Mouse (Mus musculus): ENCODE data around the gene Cnih2. TPM values are rescaled to one million over a fixed set of nuclear protein-coding genes. Genes with fewer than 3 reads are reported as not detected.

The Cnih2 gene
- polyA plus RNA-seq, 1 experiment = 3.7 TPM

GRCm38 (mm10) chr19:5062041-5062440 lies 36.3 kb downstream of the Cnih2 start:
- no peak overlapping the region for H3K4me3 ChIP-seq (ENCODE audit: control insufficient read depth, insufficient read depth, low read length)
- TF ChIP-seq POLR2A (IDR thresholded peaks at IDR 0.05; ENCODE audit: control insufficient read depth, extremely low read depth, insufficient read depth, low read length, poor library complexity) (no peak), CTCF (IDR thresholded peaks at IDR 0.05; ENCODE audit: borderline replicate concordance, control insufficient read depth, extremely low read depth, insufficient read depth, low read length, poor library complexity) (no peak)
- peaks cover 13% of the 10 kb centered on the region for H3K4me1 ChIP-seq (replicated peaks; ENCODE audit: control insufficient read depth, insufficient read depth, low read length)
- H3K27ac ChIP-seq (ENCODE audit: control insufficient read depth, insufficient read depth, low read length) = no peak overlapping the region
- 87% methylated on average over 5 of the region's 5 CpGs for whole genome bisulfite sequencing
- H3K27me3 ChIP-seq (ENCODE audit: control insufficient read depth, insufficient read depth, low read length) = no peaks in the 10 kb centered on the region; the same call in 1 of the 2 replicates
- no peak for DNase-seq
- no peaks in the 10 kb centered on the region for H3K36me3 ChIP-seq (ENCODE audit: control insufficient read depth, insufficient read depth, low read length)

- Histone ChIP-seq H3K27me3 (ENCODE audit: control insufficient read depth, insufficient read depth, low read length) (no peaks in the 10 kb centered on the region), H3K4me1 (replicated peaks; ENCODE audit: control insufficient read depth, insufficient read depth, low read length) (peaks cover 13% of the 10 kb centered on the region), H3K4me3 (ENCODE audit: control insufficient read depth, insufficient read depth, low read length) (no peak overlapping the region), H3K27ac (ENCODE audit: control insufficient read depth, insufficient read depth, low read length) (no peak overlapping the region), H3K36me3 (ENCODE audit: control insufficient read depth, insufficient read depth, low read length) (no peaks in the 10 kb centered on the region)
- TF ChIP-seq CTCF (IDR thresholded peaks at IDR 0.05; ENCODE audit: borderline replicate concordance, control insufficient read depth, extremely low read depth, insufficient read depth, low read length, poor library complexity) (no peak), POLR2A (IDR thresholded peaks at IDR 0.05; ENCODE audit: control insufficient read depth, extremely low read depth, insufficient read depth, low read length, poor library complexity) (no peak)
- no peak for DNase-seq
- 74% methylated on average over 5 of the region's 5 CpGs for WGBS
These were observed 37.7 kb downstream of the Cnih2 start for GRCm38 (mm10) chr19:5060365-5061330.

GRCm38 (mm10) chr19:5058801-5059771 lies 39.2 kb downstream of the Cnih2 start:
- Histone ChIP-seq H3K4me1 (replicated peaks; ENCODE audit: control insufficient read depth, insufficient read depth, low read length) (peaks cover 13% of the 10 kb centered on the region), H3K36me3 (ENCODE audit: control insufficient read depth, insufficient read depth, low read length) (no peaks in the 10 kb centered on the region), H3K27me3 (ENCODE audit: control insufficient read depth, insufficient read depth, low read length) (no peaks in the 10 kb centered on the region), H3K4me3 (ENCODE audit: control insufficient read depth, insufficient read depth, low read length) (no peak overlapping the region), H3K27ac (ENCODE audit: control insufficient read depth, insufficient read depth, low read length) (no peak overlapping the region)
- no peak for TF ChIP-seq CTCF (IDR thresholded peaks at IDR 0.05; ENCODE audit: borderline replicate concordance, control insufficient read depth, extremely low read depth, insufficient read depth, low read length, poor library complexity)
- no peak for TF ChIP-seq POLR2A (IDR thresholded peaks at IDR 0.05; ENCODE audit: control insufficient read depth, extremely low read depth, insufficient read depth, low read length, poor library complexity)
- no peak for DNase-seq
- WGBS = 62% methylated on average over 10 of the region's 10 CpGs

GRCm38 (mm10) chr19:5057876-5058775 lies 40.2 kb downstream of the Cnih2 start:
- 81% methylated on average over 16 of the region's 16 CpGs for whole genome bisulfite sequencing
- H3K36me3 ChIP-seq (ENCODE audit: control insufficient read depth, insufficient read depth, low read length) = no peaks in the 10 kb centered on the region
- DNase-seq = no peak
- H3K4me1 ChIP-seq (replicated peaks; ENCODE audit: control insufficient read depth, insufficient read depth, low read length) = peaks cover 13% of the 10 kb centered on the region
- H3K27me3 ChIP-seq (ENCODE audit: control insufficient read depth, insufficient read depth, low read length) = no peaks in the 10 kb centered on the region
- H3K27ac ChIP-seq (ENCODE audit: control insufficient read depth, insufficient read depth, low read length) = no peak overlapping the region
- no peak for TF ChIP-seq CTCF (IDR thresholded peaks at IDR 0.05; ENCODE audit: borderline replicate concordance, control insufficient read depth, extremely low read depth, insufficient read depth, low read length, poor library complexity)
- TF ChIP-seq POLR2A (IDR thresholded peaks at IDR 0.05; ENCODE audit: control insufficient read depth, extremely low read depth, insufficient read depth, low read length, poor library complexity) = no peak
- no peak overlapping the region for H3K4me3 ChIP-seq (ENCODE audit: control insufficient read depth, insufficient read depth, low read length)

DNA sequence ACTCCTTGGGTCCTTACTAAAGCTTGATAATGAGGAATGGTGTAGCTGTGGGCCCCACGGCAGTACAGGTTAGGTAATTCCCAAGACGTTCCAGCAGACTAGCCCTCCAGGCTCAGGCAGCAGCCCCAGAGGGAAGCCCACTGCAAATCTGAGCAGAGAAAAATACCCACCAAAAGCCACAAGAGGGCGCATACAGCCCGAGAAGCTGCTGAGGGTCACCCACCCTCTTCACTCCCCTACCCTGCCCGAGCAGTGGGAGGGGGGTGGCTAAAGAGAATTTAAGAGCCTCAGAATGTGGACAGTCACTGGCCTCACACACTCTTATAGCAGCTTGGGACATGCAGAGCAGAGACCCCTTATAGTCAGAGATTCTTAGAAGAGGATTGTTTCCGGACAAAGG lies 42.1 kb downstream of the Cnih2 start:
- 24% methylated on average over 6 of the region's 6 CpGs for WGBS
- Histone ChIP-seq H3K27ac (ENCODE audit: control insufficient read depth, insufficient read depth, low read length) (no peak overlapping the region), H3K4me1 (replicated peaks; ENCODE audit: control insufficient read depth, insufficient read depth, low read length) (peaks cover 13% of the 10 kb centered on the region), H3K27me3 (ENCODE audit: control insufficient read depth, insufficient read depth, low read length) (no peaks in the 10 kb centered on the region; the same call in 1 of the 2 replicates), H3K36me3 (ENCODE audit: control insufficient read depth, insufficient read depth, low read length) (no peaks in the 10 kb centered on the region), H3K4me3 (ENCODE audit: control insufficient read depth, insufficient read depth, low read length) (no peak overlapping the region)
- peak; percentile 41 for DNase-seq
- no peak for TF ChIP-seq POLR2A (IDR thresholded peaks at IDR 0.05; ENCODE audit: control insufficient read depth, extremely low read depth, insufficient read depth, low read length, poor library complexity)
- peak; percentile 68; the same call in 1 of the 2 replicates for TF ChIP-seq CTCF (IDR thresholded peaks at IDR 0.05; ENCODE audit: borderline replicate concordance, control insufficient read depth, extremely low read depth, insufficient read depth, low read length, poor library complexity)
